Mouse (Mus musculus) midbrain, embryonic 12.5 days (tissue): ENCODE data around the gene Sptssa. TPM values are rescaled to one million over a fixed set of nuclear protein-coding genes. Genes with fewer than 3 reads are reported as not detected.

Experiments used
- ATAC-seq: fragments of 200-750 bp; cut with Nextera tagmentation; 2 replicates; pipeline ENCODE4 v1.8.0; 2017; ENCODE audit warnings: low read depth, moderate TSS enrichment, moderate library complexity; ENCODE audit not compliant: low FRiP score
- H3K27ac ChIP-seq: fragments of 300-500 bp; sonication (generic); replicated peaks from 2 replicates; pipeline ENCODE4 v1.5.1; 2016; ENCODE audit warnings: mild to moderate bottlenecking
- H3K27me3 ChIP-seq: fragments of 300-500 bp; sonication (generic); 2 replicates; pipeline ENCODE4 v1.6.1; 2016; ENCODE audit warnings: mild to moderate bottlenecking
- H3K36me3 ChIP-seq: fragments of 300-500 bp; sonication (generic); 2 replicates; pipeline ENCODE4 v1.6.1; 2016
- H3K4me1 ChIP-seq: fragments of 300-500 bp; sonication (generic); 2 replicates; pipeline ENCODE4 v1.6.1; 2016
- H3K4me2 ChIP-seq: fragments of 300-500 bp; sonication (generic); replicated peaks from 2 replicates; pipeline ENCODE4 v1.6.1; 2016; ENCODE audit warnings: mild to moderate bottlenecking, moderate library complexity
- H3K4me3 ChIP-seq: fragments of 300-500 bp; sonication (generic); 2 replicates; pipeline ENCODE4 v1.5.1; 2016; ENCODE audit warnings: mild to moderate bottlenecking
- H3K9ac ChIP-seq: fragments of 300-500 bp; sonication (generic); replicated peaks from 2 replicates; pipeline ENCODE4 v1.6.1; 2016; ENCODE audit warnings: mild to moderate bottlenecking, moderate library complexity
- H3K9me3 ChIP-seq: fragments of 300-500 bp; sonication (generic); 2 replicates; pipeline ENCODE4 v1.6.1; 2016; ENCODE audit warnings: mild to moderate bottlenecking
- WGBS: fragments of 180-500 bp; shearing (Covaris S2); methylation state at CpG from one replicate; pipeline ENCODE4 v1.1.7; 2016; 5-methylcytosine and 5-hydroxymethylcytosine counted together
- polyA plus RNA-seq: library from polyadenylated mRNA; unstranded; fragments of >200 nt; fragmentation: Nextera tagmentation; extraction: Ambion mirVana; gene quantifications from 2 replicates; pipeline ENCODE4 v1.2.1, GENCODE M21; 2016

Gene Sptssa
- polyA plus RNA-seq, result 165 and 176 TPM in 2 replicates

DNA sequence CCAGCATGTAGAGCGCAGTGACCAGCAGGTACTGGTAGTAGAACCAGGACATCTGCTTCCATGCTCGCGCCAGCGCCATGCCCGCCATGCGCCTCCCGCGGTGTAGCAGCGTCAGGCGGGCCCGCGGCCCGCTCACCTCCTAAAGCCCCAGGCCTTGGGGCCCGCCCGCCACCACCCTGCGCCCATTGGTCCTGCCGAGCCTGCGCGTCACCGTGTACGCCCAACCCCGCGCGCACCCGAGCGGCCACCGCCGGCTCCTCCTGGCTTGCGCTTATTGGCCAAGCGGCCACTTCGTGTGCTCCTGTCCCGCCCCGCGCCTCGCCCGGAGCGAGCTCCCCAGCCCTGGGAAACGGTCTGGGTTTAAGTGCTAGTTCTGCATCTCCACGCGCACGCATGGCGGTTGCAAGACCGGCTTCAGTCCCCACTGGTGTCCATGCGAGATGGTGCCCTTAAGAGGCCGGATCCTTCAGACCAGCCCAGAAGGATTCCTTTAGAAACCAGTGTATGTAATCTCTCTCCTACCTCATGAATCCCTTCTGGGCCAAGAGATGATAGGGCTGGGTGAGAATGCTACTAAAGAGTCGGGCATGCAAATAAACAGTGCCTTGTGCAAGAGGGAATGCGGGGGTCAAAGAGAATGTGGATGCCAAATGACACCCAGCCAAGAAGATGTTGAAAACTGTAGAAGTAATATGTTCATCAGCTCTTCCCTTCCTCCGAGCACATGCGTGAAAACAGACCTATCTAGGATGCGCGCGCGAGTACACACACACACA lies at the start of gene Sptssa:
TSS of gene Sptssa (minus strand) at position 178 of the 776 bp plus-strand sequence.
- 8% methylated on average over 51 of the region's 53 CpGs for WGBS

DNA sequence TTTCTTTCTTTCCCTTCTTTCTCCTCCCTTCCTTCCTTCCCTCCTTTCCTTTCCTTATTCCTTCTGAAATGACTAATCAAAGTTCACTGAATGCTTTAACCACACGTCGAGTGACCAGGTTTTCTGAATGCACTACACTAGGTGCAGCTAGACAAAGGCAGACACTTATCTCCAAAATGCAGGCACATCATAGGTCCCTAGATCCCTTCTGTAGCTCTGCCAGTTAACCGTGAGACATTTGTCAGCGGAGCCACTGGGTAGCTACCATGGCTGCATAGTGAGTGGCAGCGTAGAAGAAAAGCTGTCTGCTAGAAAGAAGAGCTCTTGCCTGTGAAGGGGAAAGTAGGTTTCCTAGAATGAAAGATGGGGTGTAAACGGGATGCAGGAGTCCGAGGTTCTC lies 43.0 kb upstream of the Sptssa start:
- Histone ChIP-seq H3K27me3 (no peaks in the 10 kb centered on the region; the same call in 1 of the 2 replicates), H3K36me3 (no peaks in the 10 kb centered on the region), H3K4me2 (no peak overlapping the region), H3K4me3 (no peak overlapping the region), H3K9ac (no peak overlapping the region), H3K9me3 (no peaks in the 10 kb centered on the region), H3K4me1 (peaks cover 4% of the 10 kb centered on the region), H3K27ac (no peak overlapping the region)
- WGBS, result 83% methylated on average over 7 of the region's 7 CpGs
- ATAC-seq, result no peak

More for the DNA sequence above, at the start of gene Sptssa:
- Histone ChIP-seq H3K27me3 (no peaks in the 10 kb centered on the region), H3K4me2 (peak within 1 kb of the TSS; percentile 76), H3K27ac (peak within 1 kb of the TSS; percentile 78), H3K4me1 (peaks cover 22% of the 10 kb centered on the region), H3K9me3 (no peaks in the 10 kb centered on the region), H3K36me3 (no peaks in the 10 kb centered on the region), H3K4me3 (peak within 1 kb of the TSS; percentile 73), H3K9ac (peak within 1 kb of the TSS; percentile 85)
- peak; percentile 100 for ATAC-seq

- no peak for ATAC-seq
- WGBS, result 59% methylated on average over 6 of the region's 6 CpGs
Observed at GRCm38 (mm10) chr12:54697791-54698250, 41.4 kb upstream of the Sptssa start.

GRCm38 (mm10) chr12:54697003-54697597 lies 40.7 kb upstream of the Sptssa start:
- H3K36me3 ChIP-seq, result peaks cover 7% of the 10 kb centered on the region; the same call in 1 of the 2 replicates
- WGBS, result 10% methylated on average over 7 of the region's 7 CpGs
- peaks cover 4% of the 10 kb centered on the region for H3K4me1 ChIP-seq
- no peaks in the 10 kb centered on the region for H3K9me3 ChIP-seq
- ATAC-seq, result peak; percentile 17
- 0 out of 2 replicates have a peak overlapping the region, but pooled peaks have one; percentile 20 for H3K27ac ChIP-seq
- H3K4me2 ChIP-seq, result no peak overlapping the region
- H3K27me3 ChIP-seq, result no peaks in the 10 kb centered on the region; the same call in 1 of the 2 replicates
- H3K9ac ChIP-seq, result no peak overlapping the region
- H3K4me3 ChIP-seq, result no peak overlapping the region

More at GRCm38 (mm10) chr12:54697791-54698250, 41.4 kb upstream of the Sptssa start:
- no peaks in the 10 kb centered on the region for H3K36me3 ChIP-seq
- H3K27me3 ChIP-seq, result no peaks in the 10 kb centered on the region; the same call in 1 of the 2 replicates
- H3K9ac ChIP-seq, result no peak overlapping the region
- H3K4me2 ChIP-seq, result no peak overlapping the region
- H3K4me3 ChIP-seq, result no peak overlapping the region
- no peaks in the 10 kb centered on the region for H3K9me3 ChIP-seq
- peak overlapping the region; percentile 20; the same call in 1 of the 2 replicates for H3K27ac ChIP-seq
- peaks cover 4% of the 10 kb centered on the region for H3K4me1 ChIP-seq

DNA sequence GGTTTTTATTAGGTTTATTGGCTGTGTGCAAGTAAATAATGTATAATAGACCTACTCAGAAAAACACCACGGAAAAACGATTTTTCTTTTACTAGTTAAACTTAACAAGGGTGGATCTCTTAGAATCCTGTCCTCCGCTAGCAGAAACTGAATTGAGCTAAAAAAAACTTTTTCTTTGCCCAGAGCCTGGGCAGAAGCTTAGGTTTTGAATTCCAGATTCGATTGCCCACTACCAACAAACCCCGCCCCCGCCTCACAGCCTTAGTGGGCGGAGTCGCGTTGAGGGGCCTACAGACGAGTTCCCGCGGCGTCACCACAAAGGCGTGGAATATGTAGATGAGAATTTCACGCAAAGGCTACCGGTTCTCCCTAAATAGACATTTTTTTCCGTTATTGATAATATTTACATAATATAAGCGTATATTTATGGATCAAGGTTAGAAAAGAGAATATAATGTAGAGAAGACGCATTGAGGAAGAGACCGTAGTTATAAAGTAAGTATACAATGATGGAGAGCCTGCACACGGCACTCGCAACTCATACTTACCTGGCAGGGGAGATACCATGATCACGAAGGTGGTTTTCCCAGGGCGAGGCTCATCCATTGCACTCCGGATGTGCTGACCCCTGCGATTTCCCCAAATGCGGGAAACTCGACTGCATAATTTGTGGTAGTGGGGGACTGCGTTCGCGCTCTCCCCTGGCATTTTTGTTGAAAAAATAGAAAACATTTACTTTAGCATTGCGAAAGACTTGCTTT lies 40.0 kb upstream of the Sptssa start:
- H3K4me2 ChIP-seq, result peak overlapping the region; percentile 62
- under 1% methylated on average over 32 of the region's 32 CpGs for WGBS
- peaks cover 4% of the 10 kb centered on the region for H3K4me1 ChIP-seq
- H3K9ac ChIP-seq, result peak overlapping the region; percentile 86
- peak overlapping the region; percentile 97 for H3K27ac ChIP-seq
- H3K27me3 ChIP-seq, result no peaks in the 10 kb centered on the region; the same call in 1 of the 2 replicates
- no peaks in the 10 kb centered on the region for H3K9me3 ChIP-seq
- peaks cover 9% of the 10 kb centered on the region; the same call in 1 of the 2 replicates for H3K36me3 ChIP-seq
- peak; percentile 86 for ATAC-seq
- H3K4me3 ChIP-seq, result peak overlapping the region; percentile 82

DNA sequence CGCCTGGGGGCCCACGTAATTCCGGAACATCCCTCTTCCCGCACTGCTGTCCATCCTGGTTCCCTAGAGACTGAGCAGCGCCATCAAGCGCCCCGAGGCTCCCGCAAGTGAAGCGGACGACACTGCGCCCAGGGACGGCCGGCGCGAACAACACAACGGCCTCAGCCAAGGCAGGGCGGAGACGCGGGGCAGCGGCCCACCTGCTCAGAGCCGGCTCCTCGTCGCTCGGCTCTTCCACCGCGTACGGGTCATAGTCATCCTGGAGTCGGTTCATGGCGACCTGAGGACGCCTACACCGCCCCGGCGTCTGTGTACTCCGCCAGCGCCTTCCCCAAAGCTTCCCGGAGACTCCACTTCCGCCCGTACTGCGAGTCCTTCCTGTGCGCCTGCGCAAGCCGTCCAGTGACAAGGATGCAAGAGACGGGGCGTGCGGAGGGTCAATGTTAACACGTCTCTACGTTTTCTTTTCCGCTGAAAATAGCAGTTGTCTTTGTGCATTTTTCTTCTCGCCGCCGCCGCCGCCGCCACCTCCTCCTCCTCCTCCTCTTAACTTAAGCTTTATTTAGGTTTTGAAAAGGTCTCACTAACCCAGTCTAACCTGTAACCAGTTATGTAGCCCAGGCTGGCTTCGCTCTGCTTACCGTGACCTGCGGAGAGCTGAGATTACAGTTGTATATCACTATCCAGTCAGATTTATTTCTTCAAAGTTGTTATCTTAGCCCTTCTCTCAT lies 39.3 kb upstream of the Sptssa start, which contains the start of gene Eapp:
TSS of gene Eapp (minus strand) at position 387 of the 731 bp plus-strand sequence.
- Histone ChIP-seq H3K4me1 (peaks cover 4% of the 10 kb centered on the region), H3K36me3 (peaks cover 12% of the 10 kb centered on the region), H3K4me2 (peak within 1 kb of the TSS; percentile 62), H3K27ac (peak within 1 kb of the TSS; percentile 97), H3K27me3 (no peaks in the 10 kb centered on the region; the same call in 1 of the 2 replicates), H3K9me3 (no peaks in the 10 kb centered on the region), H3K9ac (peak within 1 kb of the TSS; percentile 86), H3K4me3 (peak within 1 kb of the TSS; percentile 82)
- peak; percentile 90 for ATAC-seq
- 1% methylated on average over 57 of the region's 57 CpGs for WGBS

- H3K4me2 ChIP-seq, result peak overlapping the region; percentile 62
- peak overlapping the region; percentile 86 for H3K9ac ChIP-seq
- peak overlapping the region; percentile 97 for H3K27ac ChIP-seq
- 42% methylated on average over 12 of the region's 12 CpGs for WGBS
- H3K9me3 ChIP-seq, result no peaks in the 10 kb centered on the region
- peaks cover 4% of the 10 kb centered on the region for H3K4me1 ChIP-seq
- peak overlapping the region; percentile 82 for H3K4me3 ChIP-seq
- no peaks in the 10 kb centered on the region; the same call in 1 of the 2 replicates for H3K27me3 ChIP-seq
- ATAC-seq, result no peak
- peaks cover 19% of the 10 kb centered on the region for H3K36me3 ChIP-seq
Observed at GRCm38 (mm10) chr12:54694847-54695510, 38.6 kb upstream of the Sptssa start.

DNA sequence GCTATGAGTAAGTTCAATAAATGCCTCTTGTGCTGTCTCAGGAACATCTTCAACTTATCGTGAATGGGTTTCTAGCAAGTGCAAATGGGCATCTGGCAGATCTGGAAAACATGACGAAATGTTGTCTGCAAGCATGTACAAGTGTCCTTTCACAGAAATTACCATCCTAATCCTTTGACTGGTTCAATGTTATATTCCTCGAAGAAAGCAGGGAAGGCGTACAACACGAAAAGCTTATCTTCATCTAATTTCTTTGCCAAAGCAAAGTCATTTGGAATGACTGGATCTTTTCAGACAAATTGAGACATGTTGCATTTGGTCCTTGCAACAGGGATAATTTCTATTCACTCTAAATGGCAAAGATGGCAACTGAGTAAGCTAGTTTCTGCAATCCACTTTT lies 32.7 kb upstream of the Sptssa start:
- Histone ChIP-seq H3K9ac (no peak overlapping the region), H3K27ac (no peak overlapping the region), H3K4me2 (no peak overlapping the region), H3K4me1 (no peaks in the 10 kb centered on the region), H3K9me3 (no peaks in the 10 kb centered on the region), H3K36me3 (peaks cover 67% of the 10 kb centered on the region), H3K27me3 (no peaks in the 10 kb centered on the region), H3K4me3 (no peak overlapping the region)
- WGBS, result 97% methylated on average over 5 of the region's 5 CpGs
- no peak for ATAC-seq

GRCm38 (mm10) chr12:54683182-54683581 lies 26.8 kb upstream of the Sptssa start:
- H3K9me3 ChIP-seq, result no peaks in the 10 kb centered on the region
- H3K36me3 ChIP-seq, result peaks cover 39% of the 10 kb centered on the region
- H3K4me1 ChIP-seq, result no peaks in the 10 kb centered on the region
- no peak overlapping the region for H3K4me3 ChIP-seq
- ATAC-seq, result no peak
- no peak overlapping the region for H3K27ac ChIP-seq
- H3K27me3 ChIP-seq, result no peaks in the 10 kb centered on the region
- no peak overlapping the region for H3K4me2 ChIP-seq
- WGBS, result 21% methylated on average over 1 of the region's 1 CpGs
- no peak overlapping the region for H3K9ac ChIP-seq

DNA sequence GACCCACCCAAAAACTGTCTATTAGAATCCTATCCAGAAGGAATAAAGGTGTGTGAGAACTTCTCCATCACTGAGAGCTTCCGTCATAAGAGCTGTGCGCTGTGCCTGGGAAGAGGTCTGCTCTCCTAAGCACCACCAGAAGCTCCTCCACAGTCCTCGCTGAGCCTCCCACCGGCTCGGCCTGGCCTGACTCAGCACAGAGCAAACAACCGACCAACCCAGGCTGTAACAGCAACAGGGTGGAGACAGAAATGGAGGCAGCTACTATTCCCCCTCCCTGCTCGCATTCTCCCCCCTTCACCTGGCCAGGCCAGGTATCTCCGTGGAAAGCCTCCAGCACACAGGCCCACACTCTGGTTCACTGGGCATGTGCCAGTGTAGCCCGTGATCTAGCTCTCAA lies 20.3 kb upstream of the Sptssa start:
- Histone ChIP-seq H3K9ac (no peak overlapping the region), H3K36me3 (peaks cover 61% of the 10 kb centered on the region)
- no peak for ATAC-seq

More for the DNA sequence above, 20.3 kb upstream of the Sptssa start:
- no peak overlapping the region for H3K27ac ChIP-seq
- no peaks in the 10 kb centered on the region for H3K9me3 ChIP-seq
- H3K27me3 ChIP-seq, result no peaks in the 10 kb centered on the region
- no peak overlapping the region for H3K4me2 ChIP-seq
- 98% methylated on average over 9 of the region's 9 CpGs for WGBS
- no peaks in the 10 kb centered on the region for H3K4me1 ChIP-seq
- no peak overlapping the region for H3K4me3 ChIP-seq
